Mouse (Mus musculus) E14TG2a.4 (cell line): ENCODE data around the gene Lrch2.

Experiments
- CTCF ChIP-seq: conservative IDR thresholded peaks from 2 replicates; pipeline ENCODE4 v1.5.1; 2014; ENCODE audit warnings: low read length
- NANOG ChIP-seq: IDR thresholded peaks from 2 replicates; pipeline ENCODE4 v1.6.1; 2014; ENCODE audit warnings: borderline replicate concordance, low read length, mixed read lengths
- POU5F1 ChIP-seq: IDR thresholded peaks from 2 replicates; pipeline ENCODE4 v1.6.1; 2014; ENCODE audit warnings: low read length, borderline replicate concordance

- TF ChIP-seq CTCF (no peak), POU5F1 (no peak), NANOG (no peak)
These were observed 124.8 kb downstream of the Lrch2 start, which contains the start of gene Il13ra2 for GRCm38 (mm10) chrX:147429129-147429528.
